Mouse (Mus musculus): ENCODE measurements around the gene Ipmk. TPM values are rescaled to one million over a fixed set of nuclear protein-coding genes. Genes with fewer than 3 reads are reported as not detected.

Gene Ipmk
- polyA plus RNA-seq, 1 experiment from 2014 or later = 13.5 TPM

Other genes starting within 250 kb of the Ipmk start
- gene Bicc1, start 188.1 kb upstream of the Ipmk start, polyA plus RNA-seq (2015; fragmentation: Nextera tagmentation; extraction: Ambion mirVana) = 23.1 and 26.9 TPM in 2 replicates
- gene Tfam, start 109.5 kb upstream of the Ipmk start, polyA plus RNA-seq (2015; fragmentation: Nextera tagmentation; extraction: Ambion mirVana) = 74.2 and 82.5 TPM in 2 replicates
- 51.6 and 54.3 TPM in 2 replicates for gene Ube2d1, start 62.5 kb upstream of the Ipmk start, polyA plus RNA-seq (2015; fragmentation: Nextera tagmentation; extraction: Ambion mirVana)
- gene Cisd1, start 2.8 kb upstream of the Ipmk start, polyA plus RNA-seq (2015; fragmentation: Nextera tagmentation; extraction: Ambion mirVana) = 103 and 104 TPM in 2 replicates

Measured in stomach, embryonic 15.5 days (tissue).